Mouse (Mus musculus) cerebellum, adult 2 months (tissue): ENCODE data around the gene Galnt6. TPM values are rescaled to one million over a fixed set of nuclear protein-coding genes. Genes with fewer than 3 reads are reported as not detected.

Source experiments
- DNase-seq, 2 experiments: peaks; one replicate each; pipeline ENCODE4 v3.0.0; 2021
- H3K27ac ChIP-seq: fragments of 200-500 bp; 2 replicates; pipeline ENCODE4 v1.5.1; 2012; ENCODE audit warnings: low read length, control low read depth, inconsistent platforms; ENCODE audit not compliant: insufficient read depth
- H3K27me3 ChIP-seq: fragments of 200-500 bp; 2 replicates; pipeline ENCODE4 v1.6.1; 2012; ENCODE audit warnings: inconsistent platforms, mild to moderate bottlenecking, low read length, moderate library complexity; ENCODE audit not compliant: control insufficient read depth, insufficient read depth
- H3K4me1 ChIP-seq: fragments of 200-500 bp; 2 replicates; pipeline ENCODE4 v1.6.1; 2011; ENCODE audit warnings: low read length; ENCODE audit not compliant: control insufficient read depth, insufficient read depth
- H3K4me3 ChIP-seq: fragments of 200-500 bp; replicated peaks from 2 replicates; pipeline ENCODE3; 2011; ENCODE audit warnings: mild to moderate bottlenecking, low read depth, low read length, control low read depth; ENCODE audit not compliant: insufficient read depth
- CTCF ChIP-seq: fragments of 200-500 bp; IDR thresholded peaks from 2 replicates; pipeline ENCODE4 v1.5.1; 2011; ENCODE audit warnings: low read depth, mild to moderate bottlenecking, control low read depth, low read length, moderate library complexity, borderline replicate concordance; ENCODE audit not compliant: insufficient read depth
- POLR2A ChIP-seq: fragments of 200-500 bp; IDR thresholded peaks from 2 replicates; pipeline ENCODE4 v1.6.1; 2011; ENCODE audit warnings: low read length, control low read depth, borderline replicate concordance; ENCODE audit not compliant: insufficient read depth
- WGBS: fragments of 180-500 bp; shearing (Covaris S2); methylation state at CpG from one replicate; pipeline ENCODE4 v1.1.7; 2018; 5-methylcytosine and 5-hydroxymethylcytosine counted together
- polyA plus RNA-seq: library from polyadenylated mRNA; depleted of rRNA; stranded (reverse); fragments of >200 nt; gene quantifications from 2 replicates; pipeline ENCODE4 v1.2.3, GENCODE M21; 2012

Galnt6 gene
- polyA plus RNA-seq, 1 experiment = 13.1 TPM

DNA sequence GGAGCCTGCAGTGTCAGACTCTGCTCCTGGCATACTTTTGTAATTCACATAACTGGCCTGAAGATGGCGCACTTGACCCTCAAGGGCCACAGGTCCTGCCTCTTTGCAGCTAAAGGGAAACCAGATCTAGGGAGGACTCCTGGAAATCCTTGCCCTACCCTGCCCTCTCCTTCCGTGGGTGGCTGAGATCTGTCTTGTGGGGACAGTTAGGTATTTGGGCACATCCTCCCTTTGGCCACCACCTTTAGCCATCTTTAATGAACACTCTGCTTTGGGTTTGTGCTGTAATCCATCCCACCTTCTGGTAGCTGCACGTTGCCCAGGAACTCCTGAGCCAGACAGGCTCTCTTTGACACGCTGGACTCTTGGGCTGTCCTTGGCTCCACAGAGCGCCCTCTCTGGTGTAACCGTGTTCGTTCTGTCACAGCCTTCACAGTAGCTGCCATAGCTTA is 28.4 kb upstream of the Galnt6 start:
- peak; percentile 73 to 77 for DNase-seq
- no peaks in the 10 kb centered on the region for H3K27me3 ChIP-seq
- peak overlapping the region; percentile 40 for H3K4me3 ChIP-seq
- TF ChIP-seq CTCF (peak; percentile 87), POLR2A (no peak)
- no peak overlapping the region for H3K27ac ChIP-seq
- WGBS = under 1% methylated on average over 7 of the region's 7 CpGs
- peaks cover 3% of the 10 kb centered on the region; the same call in 1 of the 2 replicates for H3K4me1 ChIP-seq

DNA sequence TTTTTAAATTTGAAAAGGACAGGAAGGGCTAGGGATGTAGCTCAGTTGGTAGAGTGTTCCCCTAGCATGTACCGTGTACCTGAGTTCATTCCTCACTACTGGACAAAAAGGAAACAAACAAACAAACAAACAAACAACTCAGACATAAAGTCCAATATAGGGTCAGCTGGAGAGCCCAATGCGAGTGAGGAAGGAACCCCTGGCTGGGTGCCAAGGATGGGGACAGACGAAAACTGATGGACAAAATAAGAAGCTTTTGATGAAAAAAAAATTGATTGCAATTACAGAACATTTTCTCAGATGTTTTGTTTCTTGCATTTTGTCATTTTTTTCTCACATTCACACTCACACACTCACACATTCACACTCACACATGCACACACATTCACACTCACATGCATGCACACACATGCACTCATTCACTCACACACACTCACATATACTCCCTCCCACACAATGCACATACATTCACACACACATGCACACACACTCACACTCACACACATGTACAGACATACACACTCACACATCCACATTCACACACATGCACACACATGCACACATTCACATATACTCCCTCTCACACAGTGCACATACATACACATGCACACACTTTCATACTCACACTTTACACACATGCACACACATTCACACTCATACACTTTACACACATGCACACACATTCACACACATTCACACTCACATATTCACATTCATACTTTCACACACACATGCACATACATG is 26.9 kb upstream of the Galnt6 start:
- 55% methylated on average over 3 of the region's 3 CpGs for WGBS
- Histone ChIP-seq H3K27me3 (no peaks in the 10 kb centered on the region), H3K27ac (no peak overlapping the region), H3K4me1 (peaks cover 2% of the 10 kb centered on the region; the same call in 1 of the 2 replicates), H3K4me3 (no peak overlapping the region)
- DNase-seq = no peak
- TF ChIP-seq POLR2A (no peak), CTCF (no peak)

DNA sequence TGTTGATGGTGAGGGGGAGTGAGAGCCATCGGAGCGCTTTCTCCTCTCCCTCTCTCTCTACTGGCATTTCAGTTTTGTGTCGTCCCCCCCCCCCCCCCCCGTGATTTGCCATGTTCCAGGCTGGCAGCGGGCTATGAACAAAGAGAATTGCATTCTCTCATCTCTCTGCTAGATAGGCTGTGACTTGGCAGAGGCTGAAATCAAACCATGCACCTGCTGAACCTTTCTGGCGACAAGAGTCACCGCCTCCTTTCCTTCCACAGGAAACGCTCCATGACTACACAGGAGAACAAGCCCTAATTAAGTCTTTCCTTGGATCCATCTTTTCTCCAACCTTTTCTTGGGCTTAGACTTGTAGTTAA is 26.3 kb upstream of the Galnt6 start:
- Histone ChIP-seq H3K27ac (no peak overlapping the region), H3K4me3 (no peak overlapping the region), H3K27me3 (no peaks in the 10 kb centered on the region), H3K4me1 (peaks cover 2% of the 10 kb centered on the region; the same call in 1 of the 2 replicates)
- no peak for TF ChIP-seq POLR2A
- TF ChIP-seq CTCF = no peak
- 40% methylated on average over 6 of the region's 8 CpGs for WGBS
- DNase-seq = no peak

DNA sequence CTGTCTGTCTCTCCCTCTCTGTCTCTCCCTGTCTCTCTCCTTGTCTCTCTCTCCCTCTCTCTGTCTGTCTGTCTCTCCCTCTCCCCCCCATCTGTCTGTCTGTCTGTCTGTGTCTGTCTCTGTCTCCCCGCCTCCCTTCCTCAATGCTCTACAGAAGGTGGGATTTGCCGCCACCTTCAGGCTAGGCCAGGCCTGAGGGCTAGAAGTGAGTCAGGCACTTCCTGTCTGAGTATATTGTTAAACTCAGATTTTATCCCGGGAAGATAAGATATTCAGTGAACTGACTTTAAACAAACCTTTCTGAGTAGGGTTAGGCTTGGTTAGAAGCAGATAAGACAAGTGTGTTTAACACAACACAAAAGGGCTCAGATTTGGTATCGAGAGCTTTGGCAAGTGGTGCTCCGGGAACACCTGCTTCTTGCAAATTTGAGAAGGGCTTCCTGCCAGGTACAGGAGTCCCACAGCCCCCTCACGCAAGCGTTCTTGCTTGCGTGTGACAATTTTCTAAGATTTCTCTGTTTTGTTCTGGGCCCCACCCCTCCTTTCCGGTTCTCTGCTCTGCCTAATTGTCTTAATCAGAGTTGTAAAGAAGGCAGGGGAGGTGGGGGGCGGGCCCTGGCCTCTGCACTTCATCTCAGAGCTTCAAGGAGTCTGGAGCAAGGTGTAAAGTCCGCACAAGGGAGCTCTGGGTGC is 25.8 kb upstream of the Galnt6 start:
- H3K4me3 ChIP-seq = no peak overlapping the region
- H3K27ac ChIP-seq = no peak overlapping the region
- TF ChIP-seq POLR2A = no peak
- peak; percentile 41; the same call in 1 of the 2 replicates for TF ChIP-seq CTCF
- H3K27me3 ChIP-seq = no peaks in the 10 kb centered on the region
- H3K4me1 ChIP-seq = peaks cover 2% of the 10 kb centered on the region; the same call in 1 of the 2 replicates
- 15% methylated on average over 11 of the region's 11 CpGs for WGBS
- no peak for DNase-seq

DNA sequence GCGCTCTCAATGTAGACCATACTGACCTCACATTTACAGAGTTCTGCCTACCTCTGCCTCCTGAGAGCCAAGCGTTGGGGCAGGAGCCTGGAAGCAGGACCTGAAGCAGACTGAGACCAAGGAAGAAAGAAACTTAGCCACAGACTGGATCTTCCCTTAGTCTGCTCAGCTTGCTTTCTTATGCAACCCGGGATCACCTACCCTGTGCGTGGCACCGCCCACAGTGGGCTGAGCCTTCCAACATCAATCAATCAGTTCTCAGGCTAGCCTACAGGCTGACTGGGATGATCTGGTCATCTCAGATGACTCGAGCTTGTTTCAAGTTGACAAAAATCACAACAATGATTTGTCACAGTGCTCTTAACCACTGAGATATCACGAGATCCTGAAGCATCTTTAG is 24.9 kb upstream of the Galnt6 start:
- TF ChIP-seq CTCF (no peak), POLR2A (no peak)
- Histone ChIP-seq H3K27ac (no peak overlapping the region), H3K27me3 (no peaks in the 10 kb centered on the region), H3K4me3 (no peak overlapping the region), H3K4me1 (peaks cover 2% of the 10 kb centered on the region; the same call in 1 of the 2 replicates)
- 71% methylated on average over 7 of the region's 7 CpGs for WGBS
- DNase-seq = no peak

DNA sequence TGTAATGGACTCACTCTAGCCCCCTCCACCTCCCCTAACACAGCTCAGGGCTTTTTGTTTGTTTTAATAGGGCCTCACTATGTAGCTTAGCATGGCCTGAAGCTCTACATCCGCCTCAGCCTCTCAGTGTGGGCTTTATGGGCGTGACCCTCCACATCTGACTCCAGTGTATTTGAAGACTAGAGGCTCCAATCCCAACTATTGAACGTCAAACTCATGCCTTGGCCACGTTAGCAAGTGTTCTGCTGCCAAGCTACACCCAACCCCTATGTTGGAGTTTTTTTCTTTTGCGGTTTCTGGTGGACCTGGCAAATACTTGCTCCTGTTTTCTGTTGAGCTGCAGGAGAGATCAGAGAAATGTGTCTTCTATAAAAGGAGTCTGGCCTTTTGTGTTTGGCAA is 23.9 kb upstream of the Galnt6 start:
- WGBS = 55% methylated on average over 5 of the region's 5 CpGs
- Histone ChIP-seq H3K27ac (no peak overlapping the region), H3K4me3 (no peak overlapping the region), H3K27me3 (no peaks in the 10 kb centered on the region), H3K4me1 (peaks cover 2% of the 10 kb centered on the region; the same call in 1 of the 2 replicates)
- no peak for DNase-seq
- no peak for TF ChIP-seq CTCF
- no peak for TF ChIP-seq POLR2A

DNA sequence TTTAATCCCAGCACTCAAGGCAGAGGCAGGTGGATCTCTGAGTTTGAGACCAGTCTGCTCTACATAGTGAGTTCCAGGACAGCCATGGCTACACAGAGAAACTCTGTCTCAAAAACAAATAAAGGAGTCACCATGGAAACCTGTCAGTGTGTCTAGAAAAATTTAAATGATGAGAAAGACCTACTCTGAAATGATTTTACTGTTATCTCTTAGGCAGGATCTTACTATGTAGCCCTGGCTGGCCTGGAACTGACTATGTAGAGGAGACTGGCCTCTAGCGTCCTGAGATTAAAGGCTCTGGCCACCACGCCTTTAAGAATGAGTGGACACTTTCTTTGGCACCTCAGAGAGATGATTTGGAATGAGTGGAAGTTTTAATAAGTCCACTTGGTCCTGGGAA is 23.3 kb upstream of the Galnt6 start:
- no peak for TF ChIP-seq CTCF
- TF ChIP-seq POLR2A = no peak
- Histone ChIP-seq H3K27ac (no peak overlapping the region), H3K4me1 (no peaks in the 10 kb centered on the region), H3K27me3 (no peaks in the 10 kb centered on the region), H3K4me3 (no peak overlapping the region)
- DNase-seq = no peak
- WGBS = 78% methylated on average over 2 of the region's 2 CpGs
